Mouse (Mus musculus): ENCODE measurements around the gene Nrcam.
"Not testable (repeated sequence)": the region's sequence is repeated elsewhere in the genome, so short reads cannot be mapped to it uniquely, and the experiment has no call there.

Nrcam gene

DNA sequence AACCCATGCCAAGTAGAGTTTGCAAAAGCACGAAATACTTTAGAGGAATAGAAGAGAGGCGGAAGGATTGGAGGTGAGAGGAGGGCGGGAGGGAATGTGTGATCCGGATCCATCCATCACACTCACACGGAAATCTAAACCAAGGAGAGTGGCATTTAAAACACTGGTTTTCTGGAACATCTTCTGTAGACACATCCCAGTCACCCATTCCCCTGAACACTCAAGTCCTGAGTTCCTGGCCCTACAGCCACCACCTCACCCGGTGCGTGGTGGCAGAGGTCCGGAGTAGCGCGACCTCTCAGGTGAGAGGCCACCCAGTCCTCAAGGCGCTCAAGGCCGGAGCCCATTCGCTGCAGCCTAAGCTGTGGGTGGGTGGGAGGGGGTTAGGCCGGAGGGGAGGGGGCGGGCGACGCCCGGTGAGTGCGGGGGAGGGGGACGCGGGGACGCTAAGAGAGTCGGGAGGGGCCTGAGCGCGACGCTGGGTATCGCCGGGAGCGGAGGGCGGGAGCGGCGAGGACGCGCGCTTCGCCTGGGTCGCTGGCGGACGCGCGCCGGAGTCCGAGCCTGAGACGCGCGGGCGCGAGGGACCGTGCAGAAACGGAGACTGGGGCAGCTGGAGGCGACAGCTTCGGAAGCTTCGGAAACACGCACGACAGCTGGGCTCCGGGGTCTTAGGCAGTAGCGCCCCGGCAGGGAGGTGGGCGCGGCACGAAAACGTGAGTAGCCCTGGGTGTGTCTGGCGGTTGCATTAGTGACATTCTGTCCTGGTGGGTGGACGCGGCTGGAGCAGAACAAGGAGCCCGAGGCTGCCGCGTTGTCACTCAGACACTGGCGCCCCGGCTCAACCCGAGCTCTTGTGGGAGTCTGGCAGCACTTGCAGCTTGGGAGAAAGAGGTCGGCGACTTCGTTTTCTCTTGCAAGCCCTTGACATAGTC is at the start of gene Nrcam:
TSS of gene Nrcam (plus strand) at position 505 of the 935 bp plus-strand sequence.
- DNase-seq (ENCODE audit: extremely low spot score) = peak; percentile 71

DNA sequence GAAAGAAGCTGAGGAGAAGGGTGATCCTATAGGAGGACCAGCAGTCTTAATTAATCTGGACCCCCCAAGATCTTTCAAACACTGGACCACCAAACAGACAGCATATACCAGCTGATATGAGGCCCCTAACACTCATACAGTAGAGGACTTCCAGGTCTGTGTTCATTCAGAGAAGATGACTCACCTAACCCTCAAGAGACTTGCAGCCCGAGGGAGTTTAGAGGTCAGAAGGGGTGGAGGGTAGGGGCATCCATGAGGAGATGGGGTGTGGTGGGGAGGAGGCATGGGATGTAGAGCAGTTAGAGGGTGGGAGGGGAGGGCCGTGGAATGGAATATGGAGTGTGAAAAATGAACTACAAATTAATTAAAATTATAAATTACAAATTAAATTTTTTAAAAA is 48.5 kb upstream of the Nrcam start:
- DNase-seq (ENCODE audit: extremely low spot score) = not testable (repeated sequence)

DNA sequence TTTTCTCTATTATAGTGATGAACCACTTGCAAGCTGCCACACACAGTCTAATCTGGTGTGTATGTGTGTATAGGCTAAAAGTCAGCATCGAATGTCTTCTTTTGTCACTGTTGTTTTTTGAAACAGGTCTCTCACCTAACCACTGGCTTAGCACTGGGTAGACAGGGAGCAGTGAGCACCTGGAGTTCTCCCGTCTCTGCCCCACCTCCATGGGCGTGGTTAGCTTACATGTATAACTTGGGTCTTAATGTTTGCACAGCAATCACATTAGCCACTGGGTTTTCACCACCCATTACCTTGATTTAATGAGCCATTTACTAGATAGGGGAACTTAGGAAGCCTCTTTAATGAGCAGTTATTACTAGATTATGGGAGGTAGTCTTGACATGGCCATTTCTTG is 47.2 kb upstream of the Nrcam start:
- no peak for DNase-seq (ENCODE audit: extremely low spot score)

DNA sequence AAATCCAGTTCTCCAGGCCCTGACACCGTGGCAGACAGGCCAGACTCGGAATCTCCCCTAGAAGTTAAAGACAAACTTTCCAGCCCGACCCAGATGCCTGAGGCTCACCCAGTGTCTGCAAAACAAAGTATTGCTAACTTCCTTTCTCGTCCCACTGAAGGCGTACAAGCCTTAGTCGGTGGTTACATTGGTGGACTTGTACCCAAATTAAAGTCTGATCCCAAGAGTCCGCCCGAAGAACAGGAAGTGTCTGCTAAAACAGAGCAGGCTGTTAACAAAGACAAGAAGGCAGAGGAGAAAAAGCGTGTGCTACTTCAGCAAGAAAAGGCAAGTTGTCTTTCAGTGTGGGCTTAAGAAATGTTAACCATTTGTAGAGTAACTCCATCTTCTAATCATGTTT is 45.3 kb upstream of the Nrcam start:
- no peak for DNase-seq (ENCODE audit: extremely low spot score)

DNA sequence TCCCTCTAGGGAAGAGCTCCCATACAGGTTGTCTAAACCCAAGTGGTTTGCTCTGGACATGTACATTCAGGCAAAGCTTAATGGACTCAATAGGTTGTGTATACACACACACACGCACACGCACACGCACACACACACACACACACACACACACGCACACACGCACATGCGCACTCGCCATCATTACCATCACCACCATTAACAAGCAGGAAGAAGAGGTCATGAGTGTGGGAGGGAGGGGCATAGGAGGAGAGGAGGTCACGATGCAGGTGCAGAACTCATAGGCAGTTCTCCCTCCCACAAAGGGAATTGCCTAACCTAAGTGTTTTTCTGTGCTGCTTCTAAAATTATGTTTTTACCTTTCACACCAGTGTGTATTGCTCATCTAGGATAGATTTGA is 41.7 kb upstream of the Nrcam start:
- DNase-seq (ENCODE audit: extremely low spot score) = no peak

DNA sequence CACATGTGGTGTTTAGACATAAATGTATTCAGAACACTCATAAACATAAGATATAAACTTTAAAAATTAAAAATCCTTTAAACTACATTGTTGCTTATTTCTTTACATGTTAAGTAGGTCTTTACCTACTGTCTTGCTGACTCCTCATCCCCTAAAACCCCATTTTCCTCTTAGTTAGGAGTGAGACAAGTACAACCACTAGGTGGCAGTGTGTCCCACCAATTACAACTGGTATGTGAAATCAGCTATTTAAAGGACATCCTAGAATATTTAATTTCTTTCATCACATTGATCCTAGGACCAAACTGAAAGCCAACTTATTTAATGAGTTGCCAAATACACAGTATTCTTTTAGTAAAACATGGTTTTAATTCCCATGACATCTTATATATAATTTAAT is 36.4 kb upstream of the Nrcam start:
- DNase-seq (ENCODE audit: extremely low spot score) = peak; percentile 64

DNA sequence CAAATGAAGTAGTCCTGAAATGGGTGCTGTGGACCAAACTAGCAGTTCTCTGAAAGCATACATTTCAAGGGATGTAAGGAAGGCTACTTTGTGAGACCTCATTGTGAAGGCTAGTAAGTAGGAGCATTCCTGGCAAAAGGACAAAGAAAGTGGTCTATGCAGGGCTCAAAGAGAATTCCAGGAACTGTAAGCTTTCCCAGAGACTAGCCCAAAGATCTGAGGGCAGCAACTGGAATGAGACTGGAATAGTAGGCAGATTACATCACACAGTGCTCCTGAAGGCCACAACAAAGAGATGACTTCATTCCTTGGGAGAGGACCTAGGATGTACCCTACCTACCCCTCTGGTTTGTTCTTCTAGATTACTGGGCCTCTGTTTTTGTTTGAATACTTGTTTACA is 27.9 kb upstream of the Nrcam start:
- DNase-seq (ENCODE audit: extremely low spot score) = no peak

DNA sequence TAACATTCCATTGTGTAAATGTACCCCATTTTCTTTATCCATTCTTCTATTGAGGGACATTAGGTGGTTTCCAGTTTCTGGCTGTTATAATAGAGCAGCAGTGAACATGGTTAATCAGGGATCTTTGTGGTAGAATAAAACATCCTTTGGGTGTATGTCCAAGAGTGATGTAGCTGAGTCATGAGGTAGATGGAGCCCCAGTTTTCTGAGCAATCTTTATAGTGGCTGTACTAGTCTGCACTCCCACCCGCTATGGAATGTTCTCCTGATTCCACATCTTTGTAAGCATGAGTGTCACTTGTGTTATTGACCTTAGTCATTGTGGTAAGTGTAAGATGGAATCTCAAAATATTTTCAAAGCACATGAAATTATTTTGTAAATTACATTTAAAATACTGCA is 24.7 kb upstream of the Nrcam start:
- no peak for DNase-seq (ENCODE audit: extremely low spot score)

DNA sequence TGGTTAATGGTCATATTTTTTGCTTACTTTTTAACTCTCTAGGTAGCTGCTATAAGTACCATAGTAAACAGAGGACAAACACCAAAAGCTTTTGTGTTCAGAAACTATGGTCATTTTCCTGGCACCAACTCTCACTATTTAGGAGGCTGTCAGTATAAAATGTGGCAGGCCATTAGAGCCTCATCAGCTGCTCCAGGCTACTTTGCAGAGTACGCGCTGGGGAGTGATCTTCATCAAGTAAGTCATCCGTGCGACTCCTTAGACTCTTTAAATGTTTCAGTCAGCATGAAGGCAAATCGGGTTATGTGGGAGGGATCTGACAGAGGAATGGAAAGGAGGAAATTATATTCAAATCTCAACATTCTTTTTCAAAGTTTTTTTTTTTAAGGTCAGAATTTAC is 23.8 kb upstream of the Nrcam start:
- no peak for DNase-seq (ENCODE audit: extremely low spot score)

DNA sequence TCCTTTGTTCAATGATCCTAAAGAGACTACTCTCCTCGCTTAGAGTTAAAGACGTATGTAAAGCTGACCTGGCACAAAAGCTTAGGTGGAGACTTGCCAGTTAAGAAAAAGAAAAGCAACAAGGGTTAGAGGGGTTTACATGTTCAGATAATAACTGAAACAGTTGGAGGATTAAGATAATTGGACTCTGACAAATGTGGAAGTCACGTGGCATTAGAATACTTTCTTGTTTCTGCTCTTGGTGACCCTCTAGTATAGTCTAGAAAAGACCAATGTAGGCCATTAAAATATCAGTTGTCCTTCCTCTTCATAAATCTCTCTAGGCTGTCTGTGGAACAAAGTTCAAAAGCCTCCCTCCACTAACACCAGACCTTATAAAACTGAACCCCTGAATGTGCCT is 20.5 kb upstream of the Nrcam start:
- no peak for DNase-seq (ENCODE audit: extremely low spot score)

DNA sequence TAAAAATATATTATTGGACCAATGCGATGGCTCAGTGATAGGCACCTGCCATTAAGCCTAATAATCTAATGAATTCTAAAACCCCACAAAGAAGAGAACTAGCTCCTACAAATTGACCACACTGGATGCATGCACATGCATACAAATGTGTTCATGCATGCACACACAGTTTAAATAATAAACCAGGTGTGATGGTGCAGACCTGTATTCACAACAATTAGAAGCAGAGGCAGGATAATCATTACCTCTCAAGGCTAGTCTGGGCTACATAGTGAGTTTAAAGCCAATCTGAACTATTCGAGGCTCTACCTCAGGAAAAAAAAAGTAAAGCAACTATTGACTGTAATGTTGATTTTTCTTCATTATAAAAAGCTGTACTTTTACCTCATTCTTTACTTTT is 13.5 kb upstream of the Nrcam start:
- DNase-seq (ENCODE audit: extremely low spot score) = no peak

DNA sequence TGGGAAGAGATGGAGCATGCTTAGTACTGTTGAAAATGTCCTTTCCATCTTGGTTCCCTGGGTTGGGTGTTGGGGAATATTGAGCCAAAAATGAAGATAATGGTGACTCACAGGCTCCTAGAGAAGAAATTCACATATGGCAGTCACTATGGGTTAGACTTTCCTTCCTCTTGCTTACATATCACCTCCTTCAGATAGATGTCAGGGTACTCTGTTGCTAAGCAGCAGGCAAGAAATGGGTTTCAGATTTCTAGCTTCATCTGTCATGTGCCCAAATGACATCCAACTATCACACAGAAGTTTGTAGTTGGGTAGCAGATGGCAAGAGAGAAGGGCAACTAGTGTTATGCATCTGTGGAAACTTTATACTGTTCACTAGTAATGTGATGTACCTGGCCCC is 3.6 kb upstream of the Nrcam start:
- no peak for DNase-seq (ENCODE audit: extremely low spot score)

DNA sequence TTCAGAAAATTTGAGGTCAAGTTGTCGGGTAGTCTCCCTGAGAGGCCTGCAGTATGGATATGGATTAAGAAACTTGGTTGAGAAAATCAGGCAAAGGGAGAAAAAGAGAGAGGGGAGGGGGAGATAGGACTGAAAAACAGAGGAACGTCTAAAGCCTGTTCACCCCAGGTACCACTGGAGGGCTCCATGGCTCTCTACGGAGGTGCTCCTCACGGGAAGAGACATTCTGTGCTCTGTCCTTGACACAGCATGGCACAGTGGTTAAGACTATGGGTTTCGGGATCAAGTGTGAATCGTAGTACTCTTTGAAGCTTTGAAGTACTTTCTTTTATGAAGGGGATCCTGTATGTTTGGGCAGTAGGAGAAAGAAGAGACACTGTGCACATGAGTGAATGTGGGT is 1.2 kb upstream of the Nrcam start:
- peak; percentile 27 for DNase-seq (ENCODE audit: extremely low spot score)

DNA sequence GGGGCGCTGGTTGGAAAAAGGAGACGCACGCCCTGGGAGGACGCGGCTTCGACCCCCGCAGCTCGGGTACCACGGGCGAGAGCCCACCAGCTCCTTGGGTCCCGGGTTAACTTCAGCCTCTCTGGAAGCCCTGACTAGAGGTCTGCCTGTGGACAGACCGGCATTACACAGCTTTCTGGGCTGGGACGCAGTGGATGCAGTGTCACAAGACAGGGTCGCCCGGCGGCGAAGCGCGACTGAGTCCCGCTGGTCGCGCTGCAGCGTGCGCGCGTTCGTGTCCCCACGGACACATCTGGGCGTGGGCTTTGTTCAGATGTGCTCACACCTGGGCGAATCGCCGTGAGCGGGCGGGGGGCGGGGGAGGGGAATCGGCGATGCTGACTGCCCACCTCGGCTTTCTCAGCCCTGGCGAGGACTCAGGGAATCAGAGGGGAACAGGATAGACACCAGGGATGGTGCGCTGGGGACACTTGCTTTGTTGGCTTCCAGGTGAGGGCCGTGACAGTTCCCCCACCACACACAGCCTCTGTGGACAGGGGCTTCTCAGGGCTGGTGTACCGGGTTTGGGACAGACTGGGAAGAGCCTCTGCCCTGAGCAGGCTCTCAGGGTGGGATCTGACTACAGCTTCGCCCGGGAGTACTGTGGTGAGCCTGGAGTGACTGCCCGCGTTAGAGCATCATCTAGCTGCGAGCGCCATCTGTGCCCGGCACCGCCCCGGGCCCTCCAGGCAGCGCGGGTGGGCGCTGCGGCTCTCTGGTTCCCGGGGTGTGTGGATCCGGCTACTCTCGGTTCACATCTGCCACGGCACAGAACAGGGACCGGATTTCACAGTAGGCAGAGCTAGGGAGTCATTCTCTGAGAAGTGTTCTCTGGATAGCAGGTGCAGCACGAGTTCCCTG is 881 bp downstream of the Nrcam start:
- DNase-seq (ENCODE audit: extremely low spot score) = no peak

DNA sequence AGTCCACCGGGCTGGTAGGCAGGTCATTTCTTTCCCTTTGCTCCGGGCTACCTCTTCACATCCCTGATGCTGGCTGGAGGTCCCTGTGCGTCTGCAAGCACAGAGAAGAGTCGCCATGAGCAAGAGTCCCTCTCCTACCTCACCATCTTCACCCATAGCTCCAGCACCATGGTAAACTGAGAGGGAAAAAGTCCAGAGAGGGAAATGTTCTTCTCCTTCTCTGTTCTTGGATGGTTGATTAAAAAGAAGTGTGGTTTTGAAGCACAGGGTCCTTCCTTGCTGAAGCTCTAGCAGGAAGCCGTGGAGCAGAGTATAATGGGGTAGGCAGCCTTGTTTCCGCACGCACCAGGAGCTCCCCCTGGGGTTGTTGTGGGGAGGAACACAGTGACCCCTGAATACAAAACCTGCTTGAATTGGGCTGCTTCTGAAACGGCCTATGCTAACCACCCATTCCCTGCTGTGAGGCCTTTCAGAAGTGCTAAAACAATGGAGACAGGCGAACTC is 1.6 kb downstream of the Nrcam start:
- DNase-seq (ENCODE audit: extremely low spot score) = peak; percentile 55

DNA sequence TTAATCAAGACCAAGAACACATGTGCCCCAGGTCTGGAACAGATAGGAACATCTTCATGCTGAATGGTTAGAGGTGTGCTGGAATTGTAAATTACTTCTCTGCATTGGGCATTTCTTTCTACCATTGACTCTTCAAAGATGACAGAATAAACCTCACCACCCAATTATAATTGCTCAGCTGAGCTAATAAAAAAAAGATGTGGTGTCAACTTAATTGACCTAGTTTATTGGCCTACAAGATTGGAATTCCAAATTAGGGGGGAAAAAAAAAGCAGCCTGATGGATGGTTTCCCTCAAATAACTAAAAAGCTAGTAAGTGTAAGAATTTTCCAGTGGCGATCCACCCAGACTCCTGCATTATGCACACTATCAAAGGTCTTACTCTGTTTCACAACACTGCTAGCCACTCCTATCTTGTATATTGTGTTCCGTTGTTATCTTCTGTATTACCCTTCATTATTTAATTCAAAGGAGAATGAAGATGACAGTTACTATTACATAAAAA is 8.5 kb downstream of the Nrcam start:
- no peak for DNase-seq (ENCODE audit: extremely low spot score)

DNA sequence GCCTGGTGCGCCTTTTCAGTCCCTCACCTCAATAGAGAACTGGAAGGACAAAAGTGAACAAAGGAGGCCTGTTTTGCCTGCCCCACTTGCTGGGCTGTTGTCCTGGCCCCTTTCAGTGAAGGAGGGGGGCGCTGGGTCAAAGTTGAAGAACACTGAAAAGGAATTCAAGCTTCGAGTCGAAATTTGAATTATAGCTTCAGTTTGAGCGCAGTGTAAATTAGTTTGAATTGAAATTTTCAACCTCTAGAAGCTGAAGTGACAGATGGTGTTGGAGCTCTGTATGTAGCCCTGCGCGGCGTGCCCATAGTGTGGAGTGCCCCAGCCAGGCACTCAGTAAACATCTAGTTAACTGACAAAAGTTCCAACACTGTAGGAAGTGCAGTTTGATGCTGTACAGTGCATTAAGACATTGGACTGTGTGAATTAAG is 9.5 kb downstream of the Nrcam start:
- peak; percentile 63 for DNase-seq (ENCODE audit: extremely low spot score)

DNA sequence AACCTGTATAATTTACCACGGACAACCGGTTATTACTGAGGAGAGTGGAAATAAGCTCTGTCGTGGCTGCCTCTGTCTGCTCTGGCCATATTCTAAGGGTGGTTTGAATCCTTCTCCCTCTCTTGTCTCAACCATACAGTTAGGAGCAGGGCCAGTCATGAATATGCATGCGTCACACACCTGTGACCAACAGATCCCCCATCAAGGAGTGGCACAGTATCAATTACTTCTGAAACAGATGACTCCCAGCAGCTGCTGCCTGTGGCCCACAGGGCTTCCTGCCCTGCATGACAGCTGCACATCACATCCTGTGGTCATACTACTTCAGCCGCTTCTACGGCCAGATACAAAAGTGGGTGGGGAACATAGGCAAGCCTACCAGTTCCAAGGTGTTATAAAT is 15.4 kb downstream of the Nrcam start:
- DNase-seq (ENCODE audit: extremely low spot score) = no peak

DNA sequence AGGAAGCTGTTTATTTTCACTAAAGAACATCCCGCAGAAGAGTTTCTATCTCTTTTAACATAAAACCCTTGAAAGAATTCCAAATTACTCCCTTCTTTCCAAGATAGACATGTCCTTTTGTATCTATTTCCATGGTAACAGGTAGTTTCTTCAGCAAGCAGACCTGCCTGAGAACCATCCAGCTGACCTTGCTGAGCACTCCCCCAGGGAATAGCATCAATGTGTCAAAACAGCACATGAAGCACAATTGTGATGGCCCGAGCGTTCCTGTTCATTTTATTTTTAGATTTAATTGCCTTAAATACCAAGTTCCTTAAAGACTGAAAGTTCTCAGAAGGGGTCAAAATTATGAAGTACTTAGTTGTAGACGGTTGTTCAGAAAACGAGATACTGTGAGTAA is 16.6 kb downstream of the Nrcam start:
- DNase-seq (ENCODE audit: extremely low spot score) = no peak

DNA sequence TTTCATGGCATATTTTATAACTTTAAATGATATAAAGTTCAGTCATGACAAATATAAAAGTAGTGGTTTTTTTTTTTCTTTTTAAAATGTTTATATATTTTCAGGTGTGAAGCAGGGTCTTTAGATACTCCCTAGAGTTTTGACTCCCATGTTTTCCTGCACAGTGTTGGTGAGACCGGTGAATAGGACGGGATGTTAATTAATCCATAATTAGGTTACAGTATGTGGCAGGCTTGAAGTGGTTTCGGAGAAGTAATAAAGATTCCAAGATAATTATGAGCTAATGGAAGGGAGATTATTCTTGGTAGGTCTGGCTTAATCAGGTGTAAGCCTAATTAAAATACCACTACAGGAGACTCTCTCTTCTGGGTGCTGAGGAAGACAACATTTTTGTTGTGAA is 17.5 kb downstream of the Nrcam start:
- no peak for DNase-seq (ENCODE audit: extremely low spot score)

DNA sequence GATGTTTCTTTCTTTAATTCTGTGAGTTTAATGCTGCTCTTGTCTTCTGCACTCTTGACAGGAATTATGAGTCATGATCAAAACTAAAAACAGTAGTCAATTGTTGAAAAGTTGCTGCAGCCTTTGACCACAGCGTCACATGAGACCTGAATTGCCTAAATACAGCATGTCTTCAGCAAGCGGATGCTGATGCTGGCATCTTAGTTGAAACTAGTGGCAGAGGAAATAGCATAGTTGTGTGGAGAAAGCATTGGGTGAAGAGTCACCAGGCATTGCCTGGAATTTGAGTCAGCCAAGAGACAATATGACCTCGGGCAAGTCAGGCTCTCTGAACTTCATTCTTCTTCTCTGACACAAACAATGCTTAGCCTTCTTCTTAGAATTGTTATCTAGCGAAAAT is 26.4 kb downstream of the Nrcam start:
- no peak for DNase-seq (ENCODE audit: extremely low spot score)

DNA sequence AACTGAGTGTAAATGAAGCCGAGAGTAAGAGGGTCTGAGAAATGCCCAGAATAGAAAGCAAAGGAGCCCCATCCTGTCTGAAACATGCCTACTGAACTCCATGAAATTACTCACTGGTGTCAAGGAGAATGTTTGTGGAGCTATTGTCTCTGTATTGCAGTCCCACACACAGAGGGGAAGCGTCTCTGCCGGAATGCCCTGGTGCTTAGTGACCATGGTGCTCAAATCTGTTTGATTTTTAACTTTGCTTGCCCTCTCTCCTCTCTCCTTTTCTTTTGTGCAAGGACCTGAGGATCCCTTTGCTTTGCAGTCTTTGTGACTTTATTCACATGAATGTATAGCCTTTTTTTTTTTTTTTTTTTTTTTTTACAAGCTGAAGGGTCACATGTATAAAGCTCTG is 28.8 kb downstream of the Nrcam start:
- peak; percentile 27 for DNase-seq (ENCODE audit: extremely low spot score)
